Mouse (Mus musculus) layer of hippocampus, postnatal 10 days (tissue): ENCODE measurements at regions not wholly inside any gene's neighbourhood (a gene's known extent, or its start where the extent isn't known, plus 50 kb on each side); places are given as distances from the start of the nearest gene placed in this dataset.

Experiments
- DNase-seq, 2 experiments: peaks; one replicate each; pipeline ENCODE4 v3.0.0; 2021; ENCODE audit warnings: low spot score in 2 of 2

- DNase-seq, result peak; percentile 52 to 62
Measured at GRCm38 (mm10) chr11:84760622-84761196, 58.6 kb downstream of the Mrm1 start.

- DNase-seq, result peak; percentile 55 to 63
Measured at GRCm38 (mm10) chr11:84759478-84759986, 59.8 kb downstream of the Mrm1 start.

- DNase-seq, result peak in 1 of 2 experiments; percentile 32
Measured at GRCm38 (mm10) chr11:84752007-84752406, 67.3 kb downstream of the Mrm1 start.

GRCm38 (mm10) chr11:84749490-84750349 lies 69.6 kb downstream of the Mrm1 start:
- no peak for DNase-seq

GRCm38 (mm10) chr11:84738769-84739589 lies 80.3 kb downstream of the Mrm1 start:
- DNase-seq, result no peak

- DNase-seq, result no peak
Measured at GRCm38 (mm10) chr11:84738128-84738527, 81.2 kb downstream of the Mrm1 start.

- DNase-seq, result no peak
Measured at GRCm38 (mm10) chr11:84731890-84732289, 87.4 kb downstream of the Mrm1 start.

- no peak for DNase-seq
Measured at GRCm38 (mm10) chr11:84730218-84730617, 89.1 kb downstream of the Mrm1 start.

GRCm38 (mm10) chr11:84729189-84729588 lies 90.1 kb downstream of the Mrm1 start:
- DNase-seq, result no peak

- no peak for DNase-seq
Measured at GRCm38 (mm10) chr11:84725936-84726613, 93.2 kb downstream of the Mrm1 start.

- DNase-seq, result no peak
Measured at GRCm38 (mm10) chr11:84725177-84725792, 94.0 kb downstream of the Mrm1 start.

GRCm38 (mm10) chr11:84724080-84724479 lies 95.2 kb downstream of the Mrm1 start:
- peak; percentile 39 to 60 for DNase-seq

GRCm38 (mm10) chr11:84722658-84723201 lies 96.6 kb downstream of the Mrm1 start:
- DNase-seq, result no peak

GRCm38 (mm10) chr11:84721979-84722378 lies 97.3 kb downstream of the Mrm1 start:
- DNase-seq, result no peak

GRCm38 (mm10) chr11:84721150-84721549 lies 98.2 kb downstream of the Mrm1 start:
- no peak for DNase-seq

GRCm38 (mm10) chr11:84719781-84720180 lies 99.5 kb downstream of the Mrm1 start:
- DNase-seq, result no peak

- DNase-seq, result no peak
Measured at GRCm38 (mm10) chr11:84712731-84713130, 106.6 kb downstream of the Mrm1 start.

- DNase-seq, result no peak
Measured at GRCm38 (mm10) chr11:84711886-84712285, 107.4 kb downstream of the Mrm1 start.

GRCm38 (mm10) chr11:84708222-84708730 lies 111.0 kb downstream of the Mrm1 start:
- no peak for DNase-seq

- DNase-seq, result no peak
Measured at GRCm38 (mm10) chr11:84707772-84708171, 111.5 kb downstream of the Mrm1 start.
